Mouse (Mus musculus): ENCODE measurements at regions not wholly inside any gene's neighbourhood (a gene's known extent, or its start where the extent isn't known, plus 50 kb on each side); places are given as distances from the start of the nearest gene placed in this dataset.
A peak's percentile ranks its signal among the peaks of the same experiment; 100 is the strongest.

GRCm38 (mm10) chr1:76873207-76873606 lies 641.7 kb downstream of the Epha4 start:
- Histone ChIP-seq H3K4me1 (replicated peaks) (no peaks in the 10 kb centered on the region), H3K27me3 (no peaks in the 10 kb centered on the region), H3K36me3 (no peaks in the 10 kb centered on the region), H3K27ac (no peak overlapping the region), H3K9me3 (replicated peaks) (no peaks in the 10 kb centered on the region), H3K4me2 (no peak overlapping the region), H3K4me3 (no peak overlapping the region), H3K9ac (no peak overlapping the region)
- ATAC-seq (replicated peaks; ENCODE audit: insufficient number of reproducible peaks, insufficient read depth, low FRiP score, low read depth) = no peak
- WGBS = 79% methylated on average over 4 of the region's 4 CpGs

- Histone ChIP-seq H3K27me3 (no peaks in the 10 kb centered on the region), H3K4me1 (replicated peaks) (no peaks in the 10 kb centered on the region), H3K9me3 (replicated peaks) (no peaks in the 10 kb centered on the region), H3K4me3 (no peak overlapping the region), H3K27ac (no peak overlapping the region), H3K9ac (no peak overlapping the region), H3K4me2 (no peak overlapping the region), H3K36me3 (no peaks in the 10 kb centered on the region)
- 68% methylated on average over 6 of the region's 6 CpGs for WGBS
- ATAC-seq (replicated peaks; ENCODE audit: insufficient number of reproducible peaks, insufficient read depth, low FRiP score, low read depth) = no peak
Observed at GRCm38 (mm10) chr1:76880111-76880782, 634.6 kb downstream of the Epha4 start.

DNA sequence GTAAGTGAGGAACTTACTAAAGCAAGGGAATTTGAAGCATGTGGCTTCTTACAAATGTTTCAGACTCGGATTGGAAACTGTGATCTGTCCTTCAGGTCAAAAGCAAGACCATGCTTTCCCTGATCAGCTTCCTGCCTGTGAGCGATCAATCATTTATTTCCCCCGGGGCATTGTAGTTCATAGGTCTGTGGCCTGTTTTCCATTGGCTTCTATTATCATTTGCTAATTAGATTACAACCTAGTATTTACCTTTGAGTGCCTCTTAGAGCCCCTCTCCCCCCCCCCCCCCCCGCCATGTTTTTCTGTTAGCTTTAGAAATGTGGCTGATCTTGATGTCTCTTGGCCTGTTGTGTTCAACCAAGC lies 634.1 kb downstream of the Epha4 start:
- no peaks in the 10 kb centered on the region for H3K36me3 ChIP-seq
- no peaks in the 10 kb centered on the region for H3K27me3 ChIP-seq
- H3K4me2 ChIP-seq = no peak overlapping the region
- H3K4me3 ChIP-seq = no peak overlapping the region
- WGBS = 60% methylated on average over 4 of the region's 4 CpGs
- no peaks in the 10 kb centered on the region for H3K9me3 ChIP-seq (replicated peaks)
- H3K9ac ChIP-seq = no peak overlapping the region
- no peak overlapping the region for H3K27ac ChIP-seq
- ATAC-seq (replicated peaks; ENCODE audit: insufficient number of reproducible peaks, insufficient read depth, low FRiP score, low read depth) = no peak
- H3K4me1 ChIP-seq (replicated peaks) = no peaks in the 10 kb centered on the region

- Histone ChIP-seq H3K36me3 (no peaks in the 10 kb centered on the region), H3K4me3 (no peak overlapping the region), H3K4me2 (no peak overlapping the region), H3K9me3 (replicated peaks) (no peaks in the 10 kb centered on the region), H3K4me1 (replicated peaks) (no peaks in the 10 kb centered on the region), H3K27me3 (no peaks in the 10 kb centered on the region), H3K27ac (no peak overlapping the region), H3K9ac (no peak overlapping the region)
- ATAC-seq (replicated peaks; ENCODE audit: insufficient number of reproducible peaks, insufficient read depth, low FRiP score, low read depth) = no peak
- 77% methylated on average over 17 of the region's 17 CpGs for WGBS
Observed at GRCm38 (mm10) chr1:76896152-76896864, 618.6 kb downstream of the Epha4 start.

- no peak for ATAC-seq (replicated peaks; ENCODE audit: insufficient number of reproducible peaks, insufficient read depth, low FRiP score, low read depth)
- Histone ChIP-seq H3K9me3 (replicated peaks) (no peaks in the 10 kb centered on the region), H3K9ac (no peak overlapping the region), H3K27me3 (no peaks in the 10 kb centered on the region), H3K4me1 (replicated peaks) (no peaks in the 10 kb centered on the region), H3K4me2 (no peak overlapping the region), H3K27ac (no peak overlapping the region), H3K36me3 (no peaks in the 10 kb centered on the region), H3K4me3 (no peak overlapping the region)
- 65% methylated on average over 4 of the region's 7 CpGs for WGBS
Observed at GRCm38 (mm10) chr1:76897431-76897830, 617.5 kb downstream of the Epha4 start.

DNA sequence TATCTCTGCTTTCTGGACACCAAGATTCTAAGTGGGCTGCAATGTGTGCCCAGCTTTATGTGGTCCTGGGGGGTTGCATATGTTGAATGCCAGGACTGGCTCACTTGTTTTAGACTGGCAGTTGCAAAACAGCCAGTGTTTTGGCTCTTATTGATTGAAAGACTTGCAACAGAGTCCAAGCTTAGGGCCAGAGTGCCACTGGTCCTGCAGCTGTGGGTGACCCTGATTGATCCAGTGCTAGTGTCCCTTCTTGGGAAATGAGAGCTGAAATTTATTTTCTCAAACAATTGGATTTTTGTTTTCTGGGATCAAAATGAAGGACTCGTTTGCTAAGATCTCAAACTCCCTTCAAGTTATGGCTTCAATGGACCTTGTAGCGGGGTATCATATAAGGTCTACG lies 603.4 kb downstream of the Epha4 start:
- Histone ChIP-seq H3K4me1 (replicated peaks) (peaks cover 2% of the 10 kb centered on the region; the same call in 1 of the 2 replicates), H3K4me2 (no peak overlapping the region), H3K4me3 (no peak overlapping the region), H3K9ac (no peak overlapping the region), H3K27me3 (no peaks in the 10 kb centered on the region), H3K27ac (no peak overlapping the region), H3K36me3 (no peaks in the 10 kb centered on the region), H3K9me3 (replicated peaks) (no peaks in the 10 kb centered on the region)
- 93% methylated on average over 3 of the region's 3 CpGs for WGBS
- no peak for ATAC-seq (replicated peaks; ENCODE audit: insufficient number of reproducible peaks, insufficient read depth, low FRiP score, low read depth)

DNA sequence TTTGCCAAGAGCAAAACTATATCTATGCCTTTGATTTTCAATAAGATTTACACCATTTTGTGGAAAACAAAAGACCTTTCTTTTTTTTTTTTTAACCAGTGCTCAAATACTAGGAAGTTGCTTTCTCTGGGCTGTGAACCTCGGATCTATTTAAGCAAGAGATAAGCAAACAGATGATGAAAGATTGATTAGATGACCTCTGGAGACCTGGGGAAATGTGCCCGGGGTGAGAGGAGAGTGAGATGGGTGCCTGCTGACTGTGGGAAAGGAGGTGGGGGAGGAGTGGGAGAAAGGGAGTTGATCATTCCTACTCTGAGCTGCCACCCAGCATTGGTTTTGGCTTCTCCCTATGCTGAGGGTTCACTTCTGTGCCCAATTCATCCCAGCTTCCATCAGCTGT lies 595.3 kb downstream of the Epha4 start:
- 21% methylated on average over 2 of the region's 2 CpGs for WGBS
- H3K9me3 ChIP-seq (replicated peaks) = no peaks in the 10 kb centered on the region

DNA sequence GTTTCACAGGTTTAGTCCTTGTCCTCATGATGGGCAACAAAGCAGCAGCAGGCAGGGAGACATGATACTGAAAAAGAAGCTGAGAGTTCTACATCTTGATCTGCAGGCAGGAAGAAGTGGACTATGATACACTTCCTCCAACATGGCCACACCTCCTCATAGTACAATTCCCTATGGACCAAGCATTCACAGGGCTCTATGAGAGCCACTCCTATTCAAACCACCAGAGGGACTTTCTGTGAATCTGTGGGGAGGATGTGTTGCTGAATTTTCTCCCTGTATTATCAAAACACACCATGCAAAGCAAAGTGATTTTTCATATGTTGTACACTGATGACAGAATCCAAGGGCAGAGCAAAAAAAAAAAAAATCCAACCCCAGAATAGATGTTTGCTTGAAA lies 594.3 kb downstream of the Epha4 start:
- H3K27ac ChIP-seq = no peak overlapping the region
- H3K4me1 ChIP-seq (replicated peaks) = no peaks in the 10 kb centered on the region
- H3K4me3 ChIP-seq = no peak overlapping the region
- no peaks in the 10 kb centered on the region for H3K27me3 ChIP-seq
- no peaks in the 10 kb centered on the region for H3K36me3 ChIP-seq
- H3K4me2 ChIP-seq = no peak overlapping the region
- H3K9ac ChIP-seq = no peak overlapping the region
- no peak for ATAC-seq (replicated peaks; ENCODE audit: insufficient number of reproducible peaks, insufficient read depth, low FRiP score, low read depth)
- no peaks in the 10 kb centered on the region for H3K9me3 ChIP-seq (replicated peaks)

More for the DNA sequence above, 595.3 kb downstream of the Epha4 start:
- Histone ChIP-seq H3K4me2 (no peak overlapping the region), H3K36me3 (no peaks in the 10 kb centered on the region), H3K27me3 (no peaks in the 10 kb centered on the region), H3K4me3 (no peak overlapping the region), H3K4me1 (replicated peaks) (no peaks in the 10 kb centered on the region), H3K27ac (no peak overlapping the region), H3K9ac (no peak overlapping the region)
- ATAC-seq (replicated peaks; ENCODE audit: insufficient number of reproducible peaks, insufficient read depth, low FRiP score, low read depth) = no peak

DNA sequence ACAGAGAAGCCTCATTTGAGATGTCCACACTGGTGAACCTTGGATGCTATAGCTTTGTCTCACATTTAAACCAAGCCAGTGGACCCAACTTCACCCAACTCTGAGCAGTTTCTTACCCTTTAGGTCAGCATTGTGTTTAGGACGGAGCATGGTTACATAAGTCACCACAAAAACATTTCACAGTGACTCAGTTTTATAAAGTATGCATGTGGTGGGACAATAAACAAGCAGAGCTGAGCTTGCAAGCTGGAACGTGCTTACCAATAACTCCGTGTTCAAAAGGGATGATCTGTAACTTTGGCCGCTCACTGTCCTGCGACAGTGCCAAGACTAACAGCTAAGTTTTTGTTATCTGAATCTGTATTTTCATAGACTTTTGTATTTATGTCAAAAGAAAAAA lies 587.8 kb downstream of the Epha4 start:
- no peaks in the 10 kb centered on the region for H3K9me3 ChIP-seq (replicated peaks)
- ATAC-seq (replicated peaks; ENCODE audit: insufficient number of reproducible peaks, insufficient read depth, low FRiP score, low read depth) = no peak

GRCm38 (mm10) chr1:76928035-76928434 lies 586.9 kb downstream of the Epha4 start:
- WGBS = 85% methylated on average over 2 of the region's 2 CpGs
- Histone ChIP-seq H3K4me2 (no peak overlapping the region), H3K9ac (no peak overlapping the region), H3K9me3 (replicated peaks) (no peaks in the 10 kb centered on the region), H3K36me3 (no peaks in the 10 kb centered on the region), H3K4me3 (no peak overlapping the region), H3K27me3 (no peaks in the 10 kb centered on the region), H3K4me1 (replicated peaks) (no peaks in the 10 kb centered on the region), H3K27ac (no peak overlapping the region)
- no peak for ATAC-seq (replicated peaks; ENCODE audit: insufficient number of reproducible peaks, insufficient read depth, low FRiP score, low read depth)

More for the DNA sequence above, 587.8 kb downstream of the Epha4 start:
- no peaks in the 10 kb centered on the region for H3K27me3 ChIP-seq
- H3K9ac ChIP-seq = no peak overlapping the region
- no peak overlapping the region for H3K4me2 ChIP-seq
- no peaks in the 10 kb centered on the region for H3K36me3 ChIP-seq
- no peaks in the 10 kb centered on the region for H3K4me1 ChIP-seq (replicated peaks)
- H3K27ac ChIP-seq = no peak overlapping the region
- no peak overlapping the region for H3K4me3 ChIP-seq
- WGBS = 82% methylated on average over 5 of the region's 5 CpGs

DNA sequence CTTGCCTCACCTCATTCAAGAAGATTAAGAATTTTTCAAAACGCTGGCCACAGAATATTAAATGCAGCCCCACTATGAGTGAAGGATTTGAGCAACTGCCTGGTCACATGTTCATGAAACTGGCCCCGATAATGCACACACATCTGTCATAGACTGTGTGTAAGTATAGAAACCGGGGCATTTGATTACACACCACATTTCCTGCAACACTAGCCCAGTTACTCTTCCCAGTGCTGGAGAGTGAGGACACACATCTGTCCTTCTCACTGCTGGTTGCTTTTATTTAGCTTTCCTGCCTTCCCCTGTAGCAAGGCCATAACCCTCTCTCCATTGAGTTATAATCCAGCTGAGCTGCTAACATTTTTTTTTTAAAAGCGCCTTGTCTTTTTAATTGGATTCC lies 581.4 kb downstream of the Epha4 start:
- Histone ChIP-seq H3K9me3 (replicated peaks) (no peaks in the 10 kb centered on the region), H3K4me1 (replicated peaks) (no peaks in the 10 kb centered on the region), H3K4me2 (no peak overlapping the region), H3K27ac (no peak overlapping the region), H3K27me3 (no peaks in the 10 kb centered on the region), H3K9ac (no peak overlapping the region), H3K36me3 (no peaks in the 10 kb centered on the region), H3K4me3 (no peak overlapping the region)
- ATAC-seq (replicated peaks; ENCODE audit: insufficient number of reproducible peaks, insufficient read depth, low FRiP score, low read depth) = no peak
- WGBS = 74% methylated on average over 4 of the region's 4 CpGs

DNA sequence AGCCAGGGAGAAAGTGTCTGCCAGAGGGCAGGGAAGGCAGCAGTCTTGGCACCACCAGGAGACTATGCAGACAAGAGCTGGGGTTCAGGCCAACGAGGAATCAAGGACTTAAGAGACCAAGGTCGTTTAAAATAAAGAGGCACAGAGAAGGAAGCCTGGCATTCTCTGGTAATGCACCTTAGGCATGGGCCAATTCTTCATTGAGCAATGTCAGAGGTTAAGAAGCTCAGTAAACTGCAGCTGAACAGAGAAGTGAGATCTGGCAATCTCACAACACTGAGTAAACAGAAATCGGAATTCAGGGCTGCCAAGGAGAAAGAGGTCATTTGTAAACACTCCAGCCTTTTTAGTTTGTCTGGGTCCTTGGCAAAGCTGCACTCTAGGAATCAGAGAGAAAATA lies 572.2 kb downstream of the Epha4 start:
- H3K9me3 ChIP-seq (replicated peaks) = no peaks in the 10 kb centered on the region
- no peak; the same call in 1 of the 2 replicates for ATAC-seq (replicated peaks; ENCODE audit: insufficient number of reproducible peaks, insufficient read depth, low FRiP score, low read depth)
- H3K4me2 ChIP-seq = no peak overlapping the region
- H3K4me3 ChIP-seq = no peak overlapping the region
- H3K9ac ChIP-seq = no peak overlapping the region
- peaks cover 10% of the 10 kb centered on the region for H3K4me1 ChIP-seq (replicated peaks)
- 13% methylated on average over 3 of the region's 3 CpGs for WGBS
- H3K27ac ChIP-seq = peak overlapping the region; percentile 61
- H3K27me3 ChIP-seq = no peaks in the 10 kb centered on the region
- H3K36me3 ChIP-seq = no peaks in the 10 kb centered on the region
